Mouse (Mus musculus) T-helper 2 cell (primary cell): ENCODE measurements around the gene Abi3bp.

Experiments
- in situ Hi-C: fragments of 300-600 bp; cut with MboI, MseI; formaldehyde crosslinking; loops from one replicate; pipeline ENCODE4 v1.15.1; 2025; ENCODE audit warnings: high pct_unique_total_duplicates

The Abi3bp gene

GRCm38 (mm10) chr16:56681010-56681645 is 203.4 kb downstream of the Abi3bp start:
- in situ Hi-C loops, result no loop called here

DNA sequence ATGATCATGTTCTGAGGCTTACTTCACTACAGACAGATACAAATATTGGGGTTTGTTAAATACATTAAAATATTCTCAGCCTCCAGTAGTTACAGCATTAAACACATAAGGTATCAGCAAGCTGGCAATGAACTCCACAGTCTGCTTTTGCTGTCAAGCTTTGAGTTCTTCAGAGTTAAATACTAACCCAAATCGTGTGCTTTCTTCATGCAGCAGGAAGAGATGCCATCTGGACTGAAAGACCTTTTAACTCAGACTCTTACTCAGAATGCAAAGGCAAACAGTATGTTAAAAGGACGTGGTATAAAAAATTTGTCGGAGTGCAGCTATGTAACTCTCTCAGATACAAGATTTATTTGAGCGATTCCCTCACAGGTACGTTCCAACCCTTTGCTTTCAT is 209.1 kb downstream of the Abi3bp start:
- in situ Hi-C loops, result no loop called here

DNA sequence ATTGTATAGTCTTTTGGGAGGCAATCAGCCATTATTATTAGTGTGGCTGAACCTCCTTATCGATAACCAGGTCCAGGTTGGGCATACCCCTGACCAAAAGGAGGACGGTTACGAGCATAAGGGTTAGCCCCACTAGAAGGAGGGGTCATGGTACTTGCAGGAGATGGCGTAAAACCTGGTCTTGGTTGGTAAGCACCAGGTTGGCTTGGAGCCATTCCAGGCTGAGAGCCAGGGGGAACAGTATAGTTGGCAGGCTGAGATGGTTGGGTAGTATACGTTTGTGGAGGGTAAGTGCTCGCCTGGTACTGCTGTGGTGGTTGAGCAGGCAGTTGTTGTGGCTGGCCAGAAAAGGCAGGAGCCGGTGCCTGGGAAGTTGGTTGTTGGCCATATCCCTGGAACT is 213.0 kb downstream of the Abi3bp start:
- in situ Hi-C loops, result no loop called here

- in situ Hi-C loops, result no loop called here
These were observed 218.8 kb downstream of the Abi3bp start for GRCm38 (mm10) chr16:56696448-56696847.

GRCm38 (mm10) chr16:56700898-56701297 is 223.2 kb downstream of the Abi3bp start:
- in situ Hi-C loops, result loop anchor here (25.0 kb wide), 3 partner anchors 539 to 911 kb away; partner anchors contain the start of genes Cep97 and Cmss1

GRCm38 (mm10) chr16:56705731-56706130 is 228.1 kb downstream of the Abi3bp start:
- in situ Hi-C loops, result loop anchor here (25.0 kb wide), 3 partner anchors 543 to 907 kb away; partner anchors contain the start of genes Cep97 and Cmss1

DNA sequence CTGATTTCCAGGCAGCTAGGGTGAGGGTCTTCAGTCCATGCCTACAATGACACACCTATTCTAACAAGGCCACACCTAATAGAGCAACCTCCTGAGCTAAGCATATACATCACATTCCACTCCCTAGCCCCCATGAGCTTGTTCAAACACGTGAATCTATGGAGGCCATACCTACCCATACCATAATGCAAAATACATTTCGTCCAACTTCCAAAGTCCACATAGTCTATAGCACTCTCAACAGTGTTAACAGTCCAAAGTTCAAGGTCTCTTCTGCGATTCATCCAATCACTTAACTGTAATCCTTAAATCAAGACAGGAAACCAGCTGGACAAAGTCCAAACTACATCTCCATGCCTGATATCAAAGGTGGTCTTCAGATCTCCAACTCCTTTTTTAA is 232.4 kb downstream of the Abi3bp start:
- in situ Hi-C loops, result loop anchor here (25.0 kb wide), 3 partner anchors 548 to 902 kb away; partner anchors contain the start of genes Cep97 and Cmss1

- in situ Hi-C loops, result loop anchor here (25.0 kb wide), 3 partner anchors 553 to 897 kb away; partner anchors contain the start of genes Cep97 and Cmss1
These were observed 237.9 kb downstream of the Abi3bp start for GRCm38 (mm10) chr16:56715608-56716007.

- in situ Hi-C loops, result loop anchor here (25.0 kb wide), 3 partner anchors 554 to 896 kb away; partner anchors contain the start of genes Cep97 and Cmss1
These were observed 239.0 kb downstream of the Abi3bp start for GRCm38 (mm10) chr16:56716557-56717179.

GRCm38 (mm10) chr16:56717224-56718200 is 239.8 kb downstream of the Abi3bp start, which contains the start of gene Tfg:
TSS of gene Tfg (minus strand) at chr16:56717450.
- in situ Hi-C loops, result loop anchor here (25.0 kb wide), 3 partner anchors 555 to 895 kb away; partner anchors contain the start of genes Cep97 and Cmss1

DNA sequence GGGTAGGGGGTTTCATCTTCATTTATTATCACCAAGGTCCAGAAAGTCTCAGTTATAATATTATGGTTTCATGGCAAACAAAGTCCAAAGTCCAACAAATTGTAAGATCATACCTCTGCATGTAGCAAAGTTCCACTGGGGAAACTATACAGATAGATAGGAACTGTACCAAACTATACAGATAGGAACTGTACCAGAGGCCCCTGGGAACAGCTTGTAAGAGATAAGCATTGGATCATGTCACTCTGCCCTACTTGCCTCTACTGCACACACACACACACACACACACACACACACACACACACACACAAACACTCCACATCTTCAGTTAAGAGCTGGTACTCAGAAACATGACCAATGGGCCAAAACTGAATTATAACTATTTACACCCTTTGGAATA is 241.4 kb downstream of the Abi3bp start:
- in situ Hi-C loops, result loop anchor here (25.0 kb wide), 3 partner anchors 557 to 893 kb away; partner anchors contain the start of genes Cep97 and Cmss1

GRCm38 (mm10) chr16:56722357-56722756 is 244.7 kb downstream of the Abi3bp start:
- in situ Hi-C loops, result loop anchor here (25.0 kb wide), 3 partner anchors 560 to 890 kb away; partner anchors contain the start of genes Cep97 and Cmss1

GRCm38 (mm10) chr16:56724927-56725326 is 247.2 kb downstream of the Abi3bp start:
- in situ Hi-C loops, result loop anchor here (25.0 kb wide), 3 partner anchors 563 to 887 kb away; partner anchors contain the start of genes Cep97 and Cmss1

GRCm38 (mm10) chr16:56729060-56729459 is 251.4 kb downstream of the Abi3bp start:
- in situ Hi-C loops, result no loop called here
